Mouse (Mus musculus): Measurements from ENCODE around the gene Abcb1a.
"Not testable (repeated sequence)": the region's sequence is repeated elsewhere in the genome, so short reads cannot be mapped to it uniquely, and the experiment has no call there.

The Abcb1a gene

DNA sequence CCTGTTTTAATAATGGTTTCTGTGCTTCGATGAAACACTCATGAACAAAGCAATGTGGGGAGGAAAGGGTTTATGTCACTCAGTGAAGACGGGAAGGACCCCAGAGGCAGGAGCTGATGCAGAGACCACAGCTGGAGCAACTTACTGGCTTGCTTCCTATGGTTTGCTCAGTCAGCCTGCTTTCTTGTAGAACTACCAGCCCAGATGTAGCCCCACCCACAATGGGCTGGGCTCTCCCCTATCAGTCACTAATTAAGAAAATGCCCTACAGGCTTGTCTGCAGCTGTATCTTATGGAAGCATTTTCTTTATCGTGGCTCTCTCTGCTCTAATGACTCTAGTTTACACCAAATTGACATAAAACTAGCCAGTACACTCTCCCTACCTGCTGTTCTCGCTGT, 67.9 kb downstream of the Abcb1a start:
- no peak for DNase-seq (ENCODE audit: low read depth)

DNA sequence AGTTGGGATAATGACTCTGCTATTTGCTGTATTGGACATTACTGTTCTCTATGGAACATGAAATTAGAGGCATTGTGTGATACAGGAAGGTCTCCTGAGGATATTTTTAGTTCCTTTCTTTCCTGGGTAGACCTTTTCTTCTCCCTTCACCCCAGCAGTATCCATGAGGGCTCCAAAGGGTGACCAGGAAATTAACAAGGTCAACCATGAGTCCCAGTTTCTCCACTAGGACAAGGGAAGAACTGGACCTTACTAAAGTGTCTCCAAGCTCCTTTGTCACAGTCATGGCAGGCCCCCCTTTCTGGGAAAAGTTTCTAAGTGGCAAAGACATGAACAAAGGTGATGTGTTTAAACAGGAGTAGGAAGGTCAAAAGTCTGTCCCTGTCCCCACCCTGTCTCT, 72.8 kb downstream of the Abcb1a start:
- no peak for DNase-seq (ENCODE audit: low read depth)

- not testable (repeated sequence) for DNase-seq (ENCODE audit: low read depth)
Observed at GRCm38 (mm10) chr5:8733307-8733706, 73.4 kb downstream of the Abcb1a start.

DNA sequence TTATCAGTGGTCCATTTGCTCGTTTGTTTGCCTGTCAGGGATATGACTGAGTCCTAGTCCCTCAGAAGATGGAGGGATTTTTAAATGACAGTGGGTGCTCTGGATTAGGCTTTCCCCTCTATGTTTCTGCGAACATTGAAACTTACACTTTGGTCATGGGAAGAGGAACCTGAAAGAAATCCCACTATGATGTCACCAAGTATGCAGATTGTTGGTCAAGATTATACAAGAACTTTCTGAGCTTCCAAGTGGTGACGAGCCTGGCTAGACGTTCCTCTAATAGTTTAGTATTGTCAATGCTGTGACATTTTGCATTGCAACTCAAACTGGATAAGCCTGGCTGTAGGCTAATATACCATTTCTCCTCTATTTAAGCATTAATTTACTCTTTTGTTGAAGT, 76.5 kb downstream of the Abcb1a start:
- DNase-seq (ENCODE audit: low read depth), result no peak

- no peak for DNase-seq (ENCODE audit: low read depth)
Observed at GRCm38 (mm10) chr5:8737062-8737461, 77.2 kb downstream of the Abcb1a start.

DNA sequence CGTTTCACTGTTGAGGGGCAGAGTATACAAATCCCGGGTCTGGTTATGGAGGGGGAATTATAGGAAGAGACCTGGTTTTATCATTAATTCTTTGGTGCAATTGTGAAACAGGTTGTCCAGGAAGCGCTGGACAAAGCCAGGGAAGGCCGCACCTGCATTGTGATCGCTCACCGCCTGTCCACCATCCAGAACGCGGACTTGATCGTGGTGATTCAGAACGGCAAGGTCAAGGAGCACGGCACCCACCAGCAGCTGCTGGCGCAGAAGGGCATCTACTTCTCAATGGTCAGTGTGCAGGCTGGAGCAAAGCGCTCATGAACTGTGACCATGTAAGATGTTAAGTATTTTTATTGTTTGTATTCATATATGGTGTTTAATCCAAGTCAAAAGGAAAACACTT, 87.4 kb downstream of the Abcb1a start:
- not testable (repeated sequence) for DNase-seq (ENCODE audit: low read depth)

DNA sequence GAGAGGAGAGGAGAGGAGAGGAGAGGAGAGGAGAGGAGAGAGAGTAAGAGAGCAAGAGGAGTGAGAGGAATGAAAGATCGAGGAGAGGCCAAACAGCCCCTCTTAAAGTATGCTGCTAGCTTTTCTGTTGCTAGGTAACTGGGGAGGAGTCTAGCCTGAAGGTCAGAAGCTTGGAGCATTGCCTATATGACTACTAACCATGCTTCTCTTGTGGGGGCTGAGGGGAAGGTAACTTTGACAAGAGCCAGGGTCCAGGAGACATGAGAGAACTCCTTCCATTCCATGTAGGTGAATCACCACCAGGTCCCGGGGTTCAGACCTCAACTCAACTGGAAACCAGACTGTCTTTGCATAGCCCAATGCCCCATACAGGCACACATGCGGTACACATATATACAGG, 113.0 kb downstream of the Abcb1a start:
- no peak for DNase-seq (ENCODE audit: low read depth)

DNA sequence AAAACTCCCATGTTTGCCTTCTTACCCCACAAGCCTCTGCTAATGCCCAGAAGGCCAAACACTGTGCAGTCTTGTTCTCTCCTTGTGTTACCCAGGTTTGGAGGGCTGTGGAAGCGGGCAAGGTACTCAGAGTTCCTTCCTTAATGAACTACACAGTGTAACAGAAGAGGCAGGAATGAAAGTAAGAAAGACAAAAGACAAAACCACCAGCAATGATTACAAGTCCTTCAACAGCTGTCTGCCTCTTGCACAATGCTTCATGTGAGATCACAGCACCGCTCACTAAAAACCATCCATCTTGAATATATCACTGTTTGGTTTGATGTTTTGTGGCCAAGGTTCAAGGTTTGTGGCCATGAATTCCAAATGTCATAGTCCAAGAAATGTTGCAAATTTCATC, 118.4 kb downstream of the Abcb1a start:
- no peak for DNase-seq (ENCODE audit: low read depth)

DNA sequence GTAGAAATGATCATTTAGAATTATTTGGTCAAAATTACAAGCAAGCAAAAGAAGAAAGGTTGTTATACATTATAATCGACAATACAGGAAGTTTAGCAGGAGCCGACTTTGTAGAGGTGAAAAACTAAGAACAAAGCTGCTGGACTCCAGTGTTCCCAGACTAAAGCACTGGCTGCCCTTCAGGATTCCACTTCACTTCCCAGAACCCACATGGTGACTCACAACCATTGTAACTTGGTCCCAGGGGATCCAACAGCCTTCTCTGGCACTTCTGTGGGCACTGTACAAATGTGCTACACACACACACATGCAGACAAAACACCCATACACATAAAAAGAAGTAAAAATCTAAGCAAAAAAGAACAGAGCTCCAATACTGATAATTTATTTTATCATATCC, 118.9 kb downstream of the Abcb1a start:
- DNase-seq (ENCODE audit: low read depth), result no peak

DNA sequence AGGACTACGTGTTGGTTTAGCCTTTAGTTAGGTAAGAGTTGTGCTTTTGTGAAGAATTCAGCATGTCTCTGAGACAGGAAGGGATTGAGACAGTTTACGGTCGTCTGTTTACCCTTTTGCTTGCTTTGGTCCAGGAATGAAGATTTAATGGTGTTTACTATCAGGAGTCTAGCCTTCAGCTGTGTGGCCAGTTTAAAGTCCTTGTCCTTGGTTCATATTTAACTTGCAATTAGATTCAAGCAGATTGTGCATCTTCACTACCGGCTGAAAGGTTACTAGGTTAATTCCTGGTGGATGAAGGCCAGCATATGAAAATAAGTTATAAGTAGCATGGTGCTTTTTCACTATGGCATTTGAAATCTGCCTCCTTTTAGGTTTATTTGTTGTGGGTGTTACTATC, 132.4 kb downstream of the Abcb1a start:
- DNase-seq (ENCODE audit: low read depth), result no peak
